Mouse (Mus musculus): ENCODE results near the gene AC161166.1. TPM values are rescaled to one million over a fixed set of nuclear protein-coding genes. Genes with fewer than 3 reads are reported as not detected.

Gene AC161166.1
- total RNA-seq, 2 experiments from 2014 or later = not detected

- no peak for DNase-seq (ENCODE audit: low spot score in 2 of 2)
Observed at GRCm38 (mm10) chr7:24462388-24463319, 49.6 kb downstream of the AC161166.1 start, which contains the start of gene Plaur. Gene Plaur (plus strand): TSS chr7:24462484.

GRCm38 (mm10) chr7:24461376-24462051 is 50.7 kb downstream of the AC161166.1 start:
- no peak for DNase-seq (ENCODE audit: low spot score in 2 of 2)

Other genes starting within 250 kb of the AC161166.1 start
- 10 to 100 TPM; 13.4 to 14.4 TPM for gene Zfp93, start 242.0 kb downstream of the AC161166.1 start, total RNA-seq (2021)
- gene Zfp61, start 211.2 kb downstream of the AC161166.1 start, total RNA-seq (2021) = 10 to 100 TPM; 19.8 to 24.9 TPM
- gene Zfp94, start 195.8 kb downstream of the AC161166.1 start, total RNA-seq (2021) = 10 to 100 TPM; 12.1 to 12.7 TPM
- gene Tescl, start 178.5 kb downstream of the AC161166.1 start, total RNA-seq (2021) = not detected
- not detected for gene Lypd5, start 163.3 kb downstream of the AC161166.1 start, total RNA-seq (2021)
- under 1 TPM; 0.36 to 0.72 TPM for gene Kcnn4, start 142.2 kb downstream of the AC161166.1 start, total RNA-seq (2021)
- 10 to 100 TPM; 33.2 to 34.8 TPM for gene Smg9, start 112.8 kb downstream of the AC161166.1 start, total RNA-seq (2021)
- gene Irgc1, start 60.2 kb downstream of the AC161166.1 start, total RNA-seq (2021) = not detected
- under 1 TPM; 0.54 to 0.91 TPM for gene Plaur, start 50.0 kb downstream of the AC161166.1 start, total RNA-seq (2021)
- gene Cadm4, start 30.4 kb downstream of the AC161166.1 start, total RNA-seq (2021) = 100 to 1,000 TPM; 136 to 141 TPM
- 10 to 100 TPM; 40.0 to 45.4 TPM for gene Zfp428, start 5.4 kb downstream of the AC161166.1 start, total RNA-seq (2021)
- gene Irgq, start 18.2 kb upstream of the AC161166.1 start, total RNA-seq (2021) = 10 to 100 TPM; 62.1 to 63.3 TPM
- not detected for gene Pinlyp, start 33.7 kb upstream of the AC161166.1 start, total RNA-seq (2021)
- 10 to 100 TPM; 36.8 to 43.4 TPM for gene Xrcc1, start 33.8 kb upstream of the AC161166.1 start, total RNA-seq (2021)
- gene Ethe1, start 75.1 kb upstream of the AC161166.1 start, total RNA-seq (2021) = 10 to 100 TPM; 11.8 to 13.3 TPM
- 1 to 10 TPM; 5.7 TPM for gene Zfp575, start 75.2 kb upstream of the AC161166.1 start, total RNA-seq (2021)
- under 1 TPM; 0.17 to 0.63 TPM for gene Phldb3, start 98.3 kb upstream of the AC161166.1 start, total RNA-seq (2021)
- gene Lypd3, start 124.1 kb upstream of the AC161166.1 start, total RNA-seq (2021) = 1 to 10 TPM in 1 of 2 experiments, under 1 TPM in 1; 0.57 to 1.3 TPM
- gene Tex101, start 164.2 kb upstream of the AC161166.1 start, total RNA-seq (2021) = not detected
- not detected for gene BC049730, start 196.8 kb upstream of the AC161166.1 start, total RNA-seq (2021)
- not detected for gene Gm4763, start 214.5 kb upstream of the AC161166.1 start, total RNA-seq (2021)
- under 1 TPM; 0.13 to 0.15 TPM for gene Cd177, start 247.9 kb upstream of the AC161166.1 start, total RNA-seq (2021)

All from layer of hippocampus, adult 18-20 months (tissue).